Mouse (Mus musculus): ENCODE measurements at regions not wholly inside any gene's neighbourhood (a gene's known extent, or its start where the extent isn't known, plus 50 kb on each side); places are given as distances from the start of the nearest gene placed in this dataset.

GRCm38 (mm10) chr14:66472537-66473250 is 463.7 kb upstream of the Gulo start:
- H3K4me3 ChIP-seq (ENCODE audit: low read depth, low read length): no peak overlapping the region
- no peak overlapping the region for H3K4me2 ChIP-seq
- no peak for DNase-seq (ENCODE audit: low spot score, missing footprints)
- H3K27me3 ChIP-seq (ENCODE audit: control insufficient read depth, insufficient read depth, low read length): no peaks in the 10 kb centered on the region
- 47% methylated on average over 5 of the region's 5 CpGs for WGBS
- H3K36me3 ChIP-seq (ENCODE audit: control insufficient read depth, insufficient read depth, low read length): no peaks in the 10 kb centered on the region
- H3K27ac ChIP-seq (ENCODE audit: low read depth, low read length): peak overlapping the region; percentile 26; the same call in 1 of the 2 replicates
- no peak overlapping the region for H3K9ac ChIP-seq (ENCODE audit: low read length)
- peaks cover 8% of the 10 kb centered on the region for H3K4me1 ChIP-seq (ENCODE audit: control insufficient read depth, insufficient read depth, low read length)
- peak; percentile 35; the same call in 1 of the 2 replicates for ATAC-seq (ENCODE audit: low FRiP score)
- H3K9me3 ChIP-seq (ENCODE audit: control insufficient read depth, low read length): no peaks in the 10 kb centered on the region

DNA sequence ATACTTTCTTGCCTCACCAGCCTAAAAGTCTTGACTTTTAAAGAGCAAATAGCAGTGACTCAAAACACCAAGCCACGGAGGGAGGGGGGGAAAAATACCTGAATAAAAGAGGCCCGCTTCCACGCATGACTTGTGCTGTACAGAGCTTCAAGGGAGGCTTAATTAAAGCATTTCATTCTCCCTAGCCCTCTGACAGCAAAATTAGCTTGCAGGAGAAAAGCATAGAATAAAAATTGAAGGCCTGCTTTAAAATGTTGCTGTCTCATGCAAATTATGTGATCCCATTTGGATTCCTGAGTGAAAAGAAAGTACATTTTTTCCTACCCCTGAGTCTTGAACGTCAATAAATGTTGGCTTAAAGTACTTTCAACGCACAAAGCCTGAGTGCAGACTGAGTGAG is 453.1 kb upstream of the Gulo start:
- Histone ChIP-seq H3K4me3 (ENCODE audit: low read depth, low read length) (no peak overlapping the region), H3K4me2 (no peak overlapping the region), H3K9me3 (ENCODE audit: control insufficient read depth, low read length) (no peaks in the 10 kb centered on the region), H3K27ac (ENCODE audit: low read depth, low read length) (no peak overlapping the region), H3K36me3 (ENCODE audit: control insufficient read depth, insufficient read depth, low read length) (no peaks in the 10 kb centered on the region), H3K9ac (ENCODE audit: low read length) (no peak overlapping the region), H3K4me1 (ENCODE audit: control insufficient read depth, insufficient read depth, low read length) (peaks cover 7% of the 10 kb centered on the region), H3K27me3 (ENCODE audit: control insufficient read depth, insufficient read depth, low read length) (no peaks in the 10 kb centered on the region)
- no peak for DNase-seq (ENCODE audit: low spot score, missing footprints)
- 71% methylated on average over 5 of the region's 5 CpGs for WGBS
- ATAC-seq (ENCODE audit: low FRiP score): no peak

DNA sequence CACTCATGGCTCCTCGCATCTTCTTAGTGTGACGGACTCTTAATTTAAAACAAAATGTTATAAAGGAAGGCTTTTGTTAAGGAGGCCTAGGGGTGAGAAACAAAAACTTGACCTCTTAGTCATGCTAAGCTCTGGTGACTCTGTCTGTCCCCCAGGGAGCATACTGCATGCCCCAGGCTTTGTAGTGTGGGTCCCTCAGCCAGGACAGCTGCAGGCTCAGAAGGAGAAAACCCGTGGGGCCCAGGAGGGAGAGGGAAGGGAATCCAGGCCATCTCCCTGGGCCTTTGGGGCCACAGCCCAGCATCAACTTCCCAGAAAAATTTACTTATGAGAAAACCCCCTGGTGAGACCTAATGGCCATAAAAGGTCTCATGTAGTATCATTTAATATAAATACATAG is 451.8 kb upstream of the Gulo start:
- Histone ChIP-seq H3K9me3 (ENCODE audit: control insufficient read depth, low read length) (no peaks in the 10 kb centered on the region), H3K9ac (ENCODE audit: low read length) (no peak overlapping the region), H3K4me3 (ENCODE audit: low read depth, low read length) (no peak overlapping the region), H3K4me2 (no peak overlapping the region), H3K4me1 (ENCODE audit: control insufficient read depth, insufficient read depth, low read length) (peaks cover 7% of the 10 kb centered on the region), H3K36me3 (ENCODE audit: control insufficient read depth, insufficient read depth, low read length) (no peaks in the 10 kb centered on the region), H3K27me3 (ENCODE audit: control insufficient read depth, insufficient read depth, low read length) (no peaks in the 10 kb centered on the region), H3K27ac (ENCODE audit: low read depth, low read length) (peak overlapping the region; percentile 12; the same call in 1 of the 2 replicates)
- DNase-seq (ENCODE audit: low spot score, missing footprints) (peak; percentile 84), ATAC-seq (ENCODE audit: low FRiP score) (peak; percentile 63)
- 30% methylated on average over 3 of the region's 3 CpGs for WGBS

DNA sequence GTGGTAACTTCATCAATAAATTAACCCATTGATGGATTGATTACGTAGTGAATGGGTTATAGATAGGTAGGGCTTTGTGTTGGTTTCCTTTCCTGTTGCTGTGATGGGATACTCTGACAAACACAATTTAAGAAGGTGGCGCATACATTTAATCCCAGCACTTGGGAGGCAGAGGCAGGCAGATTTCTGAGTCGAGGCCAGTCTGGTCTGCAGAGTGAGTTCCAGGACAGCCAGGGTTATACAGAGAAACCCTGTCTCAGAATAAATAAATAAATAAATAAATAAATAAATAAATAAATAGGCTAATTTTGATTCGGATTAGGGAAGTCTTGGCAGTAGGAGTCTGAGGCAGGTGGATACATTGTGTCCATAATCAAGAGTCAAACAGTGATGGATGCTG is 449.7 kb upstream of the Gulo start:
- ATAC-seq (ENCODE audit: low FRiP score): no peak
- H3K27ac ChIP-seq (ENCODE audit: low read depth, low read length): no peak overlapping the region
- no peaks in the 10 kb centered on the region for H3K27me3 ChIP-seq (ENCODE audit: control insufficient read depth, insufficient read depth, low read length)
- H3K4me3 ChIP-seq (ENCODE audit: low read depth, low read length): no peak overlapping the region
- no peaks in the 10 kb centered on the region for H3K36me3 ChIP-seq (ENCODE audit: control insufficient read depth, insufficient read depth, low read length)
- 94% methylated on average over 4 of the region's 4 CpGs for WGBS
- no peak overlapping the region for H3K9ac ChIP-seq (ENCODE audit: low read length)
- H3K4me2 ChIP-seq: no peak overlapping the region
- no peaks in the 10 kb centered on the region for H3K9me3 ChIP-seq (ENCODE audit: control insufficient read depth, low read length)
- H3K4me1 ChIP-seq (ENCODE audit: control insufficient read depth, insufficient read depth, low read length): peaks cover 7% of the 10 kb centered on the region
- peak; percentile 70 for DNase-seq (ENCODE audit: low spot score, missing footprints)

GRCm38 (mm10) chr14:66457300-66457699 is 448.3 kb upstream of the Gulo start:
- Histone ChIP-seq H3K9ac (ENCODE audit: low read length) (no peak overlapping the region), H3K27me3 (ENCODE audit: control insufficient read depth, insufficient read depth, low read length) (no peaks in the 10 kb centered on the region), H3K4me1 (ENCODE audit: control insufficient read depth, insufficient read depth, low read length) (peaks cover 7% of the 10 kb centered on the region), H3K27ac (ENCODE audit: low read depth, low read length) (no peak overlapping the region), H3K4me3 (ENCODE audit: low read depth, low read length) (no peak overlapping the region), H3K36me3 (ENCODE audit: control insufficient read depth, insufficient read depth, low read length) (no peaks in the 10 kb centered on the region), H3K9me3 (ENCODE audit: control insufficient read depth, low read length) (peaks cover 3% of the 10 kb centered on the region; the same call in 1 of the 2 replicates), H3K4me2 (no peak overlapping the region)
- ATAC-seq (ENCODE audit: low FRiP score) (no peak), DNase-seq (ENCODE audit: low spot score, missing footprints) (no peak)
- 87% methylated on average over 6 of the region's 6 CpGs for whole genome bisulfite sequencing

DNA sequence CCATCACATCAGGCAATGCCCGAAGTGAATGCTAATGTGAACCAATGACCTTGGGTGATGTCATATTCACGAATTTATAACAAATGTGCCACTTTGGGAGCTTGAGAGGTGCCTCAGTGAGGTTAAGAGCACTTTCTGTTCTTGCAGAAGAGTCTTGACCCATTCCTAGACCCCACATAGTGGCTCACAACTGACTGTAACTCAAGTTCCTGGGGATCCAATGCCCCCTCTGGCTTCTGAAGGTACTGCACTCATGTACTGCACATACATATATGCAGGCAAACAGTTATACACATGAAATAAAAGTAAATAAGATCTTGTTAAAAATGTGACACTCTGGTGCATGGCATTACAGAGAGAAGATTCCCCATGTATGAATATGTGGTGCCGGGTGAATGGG is 443.8 kb upstream of the Gulo start:
- peak; percentile 78 for DNase-seq (ENCODE audit: low spot score, missing footprints)
- Histone ChIP-seq H3K27me3 (ENCODE audit: control insufficient read depth, insufficient read depth, low read length) (no peaks in the 10 kb centered on the region), H3K27ac (ENCODE audit: low read depth, low read length) (no peak overlapping the region), H3K36me3 (ENCODE audit: control insufficient read depth, insufficient read depth, low read length) (no peaks in the 10 kb centered on the region), H3K9me3 (ENCODE audit: control insufficient read depth, low read length) (peaks cover 3% of the 10 kb centered on the region; the same call in 1 of the 2 replicates), H3K4me1 (ENCODE audit: control insufficient read depth, insufficient read depth, low read length) (no peaks in the 10 kb centered on the region), H3K4me2 (no peak overlapping the region), H3K4me3 (ENCODE audit: low read depth, low read length) (no peak overlapping the region), H3K9ac (ENCODE audit: low read length) (no peak overlapping the region)
- ATAC-seq (ENCODE audit: low FRiP score): no peak
- WGBS: 85% methylated on average over 3 of the region's 3 CpGs

DNA sequence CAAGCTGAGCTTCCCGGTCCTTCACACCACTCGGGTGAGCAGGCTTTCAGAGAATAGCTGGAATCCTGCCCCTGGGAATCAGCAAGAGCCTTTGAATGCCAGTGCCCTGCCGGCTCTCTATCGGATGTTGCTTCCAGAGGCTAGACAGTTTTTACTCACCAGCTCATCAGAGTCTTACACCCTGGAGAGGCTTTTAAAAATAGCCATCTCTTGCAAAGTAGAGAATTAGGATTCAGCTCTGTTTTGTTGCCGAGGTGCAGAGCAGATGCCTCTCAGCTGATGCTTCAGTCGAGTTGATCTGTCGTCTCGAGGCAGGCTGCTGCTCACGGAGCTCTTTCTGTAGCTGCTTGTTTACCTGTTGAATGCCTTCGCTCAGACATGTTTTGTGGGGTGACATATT is 441.3 kb upstream of the Gulo start:
- no peaks in the 10 kb centered on the region for H3K4me1 ChIP-seq (ENCODE audit: control insufficient read depth, insufficient read depth, low read length)
- H3K27me3 ChIP-seq (ENCODE audit: control insufficient read depth, insufficient read depth, low read length): no peaks in the 10 kb centered on the region
- no peak for ATAC-seq (ENCODE audit: low FRiP score)
- H3K9me3 ChIP-seq (ENCODE audit: control insufficient read depth, low read length): peaks cover 3% of the 10 kb centered on the region; the same call in 1 of the 2 replicates
- WGBS: 59% methylated on average over 10 of the region's 10 CpGs
- no peak overlapping the region for H3K27ac ChIP-seq (ENCODE audit: low read depth, low read length)
- no peaks in the 10 kb centered on the region for H3K36me3 ChIP-seq (ENCODE audit: control insufficient read depth, insufficient read depth, low read length)
- H3K9ac ChIP-seq (ENCODE audit: low read length): no peak overlapping the region
- H3K4me2 ChIP-seq: no peak overlapping the region
- no peak overlapping the region for H3K4me3 ChIP-seq (ENCODE audit: low read depth, low read length)
- DNase-seq (ENCODE audit: low spot score, missing footprints): peak; percentile 78

- Histone ChIP-seq H3K27ac (ENCODE audit: low read depth, low read length) (no peak overlapping the region), H3K9me3 (ENCODE audit: control insufficient read depth, low read length) (no peaks in the 10 kb centered on the region), H3K4me3 (ENCODE audit: low read depth, low read length) (no peak overlapping the region), H3K4me1 (ENCODE audit: control insufficient read depth, insufficient read depth, low read length) (no peaks in the 10 kb centered on the region), H3K9ac (ENCODE audit: low read length) (no peak overlapping the region), H3K27me3 (ENCODE audit: control insufficient read depth, insufficient read depth, low read length) (no peaks in the 10 kb centered on the region), H3K36me3 (ENCODE audit: control insufficient read depth, insufficient read depth, low read length) (no peaks in the 10 kb centered on the region), H3K4me2 (no peak overlapping the region)
- no peak for ATAC-seq (ENCODE audit: low FRiP score)
- 17% methylated on average over 1 of the region's 1 CpGs for WGBS
- no peak for DNase-seq (ENCODE audit: low spot score, missing footprints)
Observed at GRCm38 (mm10) chr14:66442576-66442975, 433.6 kb upstream of the Gulo start.

GRCm38 (mm10) chr14:66441825-66442224 is 432.8 kb upstream of the Gulo start:
- no peaks in the 10 kb centered on the region for H3K4me1 ChIP-seq (ENCODE audit: control insufficient read depth, insufficient read depth, low read length)
- no peak for ATAC-seq (ENCODE audit: low FRiP score)
- 66% methylated on average over 4 of the region's 4 CpGs for WGBS
- DNase-seq (ENCODE audit: low spot score, missing footprints): peak; percentile 79
- no peak overlapping the region for H3K4me2 ChIP-seq
- no peak overlapping the region for H3K27ac ChIP-seq (ENCODE audit: low read depth, low read length)
- no peaks in the 10 kb centered on the region for H3K9me3 ChIP-seq (ENCODE audit: control insufficient read depth, low read length)
- H3K9ac ChIP-seq (ENCODE audit: low read length): no peak overlapping the region
- no peak overlapping the region for H3K4me3 ChIP-seq (ENCODE audit: low read depth, low read length)
- no peaks in the 10 kb centered on the region for H3K36me3 ChIP-seq (ENCODE audit: control insufficient read depth, insufficient read depth, low read length)
- no peaks in the 10 kb centered on the region for H3K27me3 ChIP-seq (ENCODE audit: control insufficient read depth, insufficient read depth, low read length)

Data from midbrain, embryonic 11.5 days (tissue).